Mouse (Mus musculus) heart, postnatal 0 days (tissue): ENCODE measurements around the gene Hk3. TPM values are rescaled to one million over a fixed set of nuclear protein-coding genes. Genes with fewer than 3 reads are reported as not detected.

Experiments
- ATAC-seq: fragments of 200-750 bp; cut with Nextera tagmentation; 2 replicates; pipeline ENCODE4 v1.8.0; 2017; ENCODE audit warnings: low read depth, moderate number of reproducible peaks, moderate library complexity; ENCODE audit not compliant: insufficient read depth
- DNase-seq: peaks from one replicate; pipeline ENCODE4 v3.0.0-alpha.2; 2016; ENCODE audit warnings: low spot score
- H3K27ac ChIP-seq: fragments of 300-500 bp; sonication (generic); 2 replicates; pipeline ENCODE4 v1.5.1; 2014; ENCODE audit warnings: low read depth, mild to moderate bottlenecking
- H3K27me3 ChIP-seq: fragments of 300-500 bp; sonication (generic); 2 replicates; pipeline ENCODE4 v1.6.1; 2014; ENCODE audit warnings: low read length, mixed read lengths; ENCODE audit not compliant: control insufficient read depth, insufficient read depth
- H3K36me3 ChIP-seq: fragments of 300-500 bp; sonication (generic); replicated peaks from 2 replicates; pipeline ENCODE4 v1.6.1; 2014; ENCODE audit warnings: low read length, mixed read lengths; ENCODE audit not compliant: control insufficient read depth, insufficient read depth
- H3K4me1 ChIP-seq: fragments of 300-500 bp; sonication (generic); 2 replicates; pipeline ENCODE4 v1.6.1; 2014; ENCODE audit warnings: antibody characterized with exemption; ENCODE audit not compliant: control insufficient read depth, insufficient read depth
- H3K4me2 ChIP-seq: fragments of 300-500 bp; sonication (generic); 2 replicates; pipeline ENCODE4 v1.6.1; 2014; ENCODE audit warnings: low read depth, mild to moderate bottlenecking, low read length, moderate library complexity
- H3K4me3 ChIP-seq: fragments of 300-500 bp; sonication (generic); 2 replicates; pipeline ENCODE4 v1.5.1; 2014; ENCODE audit warnings: low read depth, low read length
- H3K9ac ChIP-seq: fragments of 300-500 bp; sonication (generic); replicated peaks from 2 replicates; pipeline ENCODE4 v1.6.1; 2014; ENCODE audit warnings: low read depth, low read length, mixed read lengths
- H3K9me3 ChIP-seq: fragments of 300-500 bp; sonication (generic); replicated peaks from 2 replicates; pipeline ENCODE4 v1.6.1; 2016; ENCODE audit warnings: low read length; ENCODE audit not compliant: control insufficient read depth
- CTCF ChIP-seq: IDR thresholded peaks from 2 replicates; pipeline ENCODE4 v1.5.1; 2016; ENCODE audit warnings: antibody characterized with exemption, control low read depth, low read depth
- EP300 ChIP-seq: IDR thresholded peaks from 2 replicates; pipeline ENCODE4 v1.6.1; 2016; ENCODE audit warnings: antibody characterized with exemption, low read depth
- WGBS: fragments of 180-500 bp; shearing (Covaris S2); extraction: QIAGEN DNeasy Blood & Tissue Kit; methylation state at CpG from one replicate; pipeline ENCODE4 v1.1.7; 2014; 5-methylcytosine and 5-hydroxymethylcytosine counted together
- polyA plus RNA-seq: library from polyadenylated mRNA; unstranded; fragments of >200 nt; fragmentation: Nextera tagmentation; extraction: Ambion mirVana; gene quantifications from 2 replicates; pipeline ENCODE4 v1.2.1, GENCODE M21; 2015
- total RNA-seq: library from RNA; depleted of rRNA; stranded (reverse); fragments of >200 nt; gene quantifications from 2 replicates; pipeline ENCODE4 v1.2.3, GENCODE M21; 2014; ENCODE audit warnings: low replicate concordance

The Hk3 gene
- total and polyA plus RNA-seq, 2 experiments from 2014 or later = 0.38 TPM

DNA sequence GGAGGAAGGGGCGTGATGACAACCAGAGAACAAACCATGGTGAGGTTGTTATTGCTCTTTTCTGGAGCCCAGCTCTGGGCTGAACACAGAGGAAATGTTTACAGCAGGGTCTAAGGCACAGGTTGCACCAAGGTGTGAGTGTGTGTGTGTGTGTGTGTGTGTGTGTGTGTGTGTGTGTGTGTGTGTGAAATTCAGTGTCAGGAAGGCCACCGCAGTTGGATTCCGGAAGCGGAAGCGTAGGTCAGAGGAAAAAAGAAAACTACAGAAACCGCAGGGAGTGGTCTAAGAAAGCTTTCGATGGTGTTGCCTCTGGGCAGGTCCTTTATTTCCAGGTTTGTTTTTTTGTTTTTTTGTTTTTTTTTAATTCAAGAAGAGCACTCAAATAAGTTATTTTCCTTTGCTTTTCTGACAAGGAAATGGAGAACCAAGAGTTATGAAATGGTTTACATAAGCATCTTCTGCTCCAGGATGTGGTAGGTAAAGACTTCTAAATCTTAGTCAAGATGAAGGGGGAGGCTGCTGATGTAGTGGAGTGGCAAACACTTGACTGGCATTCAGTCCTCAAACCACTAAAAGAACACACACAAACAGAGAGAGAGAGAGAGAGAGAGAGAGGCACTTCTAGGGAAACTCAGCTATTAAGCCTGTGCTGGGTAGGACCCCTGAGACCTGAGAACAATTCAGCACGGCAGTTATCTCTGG, 3.1 kb downstream of the Hk3 start:
- 76% methylated on average over 8 of the region's 8 CpGs for WGBS

GRCm38 (mm10) chr13:55017154-55017897, 3.9 kb downstream of the Hk3 start:
- no peak for TF ChIP-seq CTCF
- Histone ChIP-seq H3K9ac (no peak overlapping the region), H3K36me3 (no peaks in the 10 kb centered on the region), H3K4me2 (no peak overlapping the region), H3K27ac (no peak overlapping the region), H3K9me3 (no peaks in the 10 kb centered on the region), H3K4me1 (no peaks in the 10 kb centered on the region), H3K4me3 (no peak overlapping the region), H3K27me3 (0 out of 2 replicates have a peak, but pooled peaks cover 8% of the 10 kb centered on the region)
- 71% methylated on average over 12 of the region's 12 CpGs for WGBS
- ATAC-seq (no peak), DNase-seq (no peak)

More for the DNA sequence above, 3.1 kb downstream of the Hk3 start:
- H3K27me3 ChIP-seq = 0 out of 2 replicates have a peak, but pooled peaks cover under 1% of the 10 kb centered on the region
- DNase-seq (no peak), ATAC-seq (no peak)
- no peaks in the 10 kb centered on the region for H3K36me3 ChIP-seq
- H3K9me3 ChIP-seq = no peaks in the 10 kb centered on the region
- no peak overlapping the region for H3K9ac ChIP-seq
- H3K4me2 ChIP-seq = no peak overlapping the region
- H3K27ac ChIP-seq = no peak overlapping the region
- no peaks in the 10 kb centered on the region for H3K4me1 ChIP-seq
- TF ChIP-seq EP300 (no peak), CTCF (no peak)
- no peak overlapping the region for H3K4me3 ChIP-seq

GRCm38 (mm10) chr13:55014451-55014850, 6.7 kb downstream of the Hk3 start:
- WGBS = 64% methylated on average over 9 of the region's 9 CpGs
- TF ChIP-seq EP300 (no peak), CTCF (no peak)
- Histone ChIP-seq H3K9me3 (no peaks in the 10 kb centered on the region), H3K9ac (no peak overlapping the region), H3K27ac (no peak overlapping the region), H3K27me3 (0 out of 2 replicates have a peak, but pooled peaks cover 10% of the 10 kb centered on the region), H3K4me1 (no peaks in the 10 kb centered on the region), H3K4me3 (no peak overlapping the region), H3K4me2 (no peak overlapping the region), H3K36me3 (no peaks in the 10 kb centered on the region)
- DNase-seq (no peak), ATAC-seq (no peak)

DNA sequence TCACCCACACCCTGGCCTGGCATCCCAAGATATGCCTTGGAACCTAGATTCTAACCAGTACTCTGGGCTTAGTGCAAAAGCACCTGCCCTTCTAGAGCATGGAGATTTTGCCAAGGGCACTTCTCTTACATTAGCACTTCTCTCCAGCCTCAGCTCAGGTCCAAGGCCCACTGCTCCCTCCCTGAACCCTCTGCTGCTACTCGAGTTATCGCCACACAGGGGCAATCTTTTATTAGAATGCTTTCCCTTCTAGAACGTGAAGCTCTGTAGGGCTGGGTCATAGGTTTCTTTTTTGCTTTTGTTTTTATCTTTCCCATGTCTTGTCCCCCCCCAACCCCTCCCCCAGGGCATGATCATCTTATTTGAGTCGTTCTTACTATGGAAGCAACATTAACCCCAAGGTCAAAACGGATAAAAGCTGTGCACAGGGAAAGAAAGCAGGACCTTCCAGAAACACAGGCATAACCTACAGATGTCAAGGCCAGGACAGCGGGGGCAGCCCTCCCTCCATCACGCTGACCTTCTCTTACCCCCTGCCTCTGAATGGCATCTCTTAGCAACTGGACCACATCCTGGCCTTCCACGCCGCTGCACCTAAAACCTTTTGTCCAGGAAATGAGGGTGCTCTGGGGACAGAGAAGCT, 7.4 kb downstream of the Hk3 start:
- H3K9me3 ChIP-seq = no peaks in the 10 kb centered on the region
- ATAC-seq (no peak), DNase-seq (no peak)
- TF ChIP-seq CTCF (0 out of 2 replicates have a peak, but pooled peaks have one; percentile 13), EP300 (no peak)
- H3K4me3 ChIP-seq = no peak overlapping the region
- no peaks in the 10 kb centered on the region for H3K36me3 ChIP-seq
- 0 out of 2 replicates have a peak, but pooled peaks cover 13% of the 10 kb centered on the region for H3K27me3 ChIP-seq
- no peaks in the 10 kb centered on the region for H3K4me1 ChIP-seq
- H3K4me2 ChIP-seq = no peak overlapping the region
- no peak overlapping the region for H3K9ac ChIP-seq
- no peak overlapping the region for H3K27ac ChIP-seq
- 32% methylated on average over 9 of the region's 9 CpGs for WGBS

GRCm38 (mm10) chr13:55011981-55012478, 9.2 kb downstream of the Hk3 start:
- Histone ChIP-seq H3K27me3 (0 out of 2 replicates have a peak, but pooled peaks cover 19% of the 10 kb centered on the region), H3K4me1 (no peaks in the 10 kb centered on the region), H3K36me3 (no peaks in the 10 kb centered on the region), H3K4me3 (no peak overlapping the region), H3K27ac (no peak overlapping the region), H3K4me2 (no peak overlapping the region), H3K9me3 (no peaks in the 10 kb centered on the region), H3K9ac (no peak overlapping the region)
- TF ChIP-seq CTCF (peak; percentile 24; the same call in 1 of the 2 replicates), EP300 (no peak)
- ATAC-seq (no peak), DNase-seq (no peak)
- 9% methylated on average over 14 of the region's 14 CpGs for WGBS
